Mouse (Mus musculus): ENCODE measurements around the gene Fam234b. TPM values are rescaled to one million over a fixed set of nuclear protein-coding genes. Genes with fewer than 3 reads are reported as not detected.

Fam234b gene
- polyA plus RNA-seq (2012; rRNA removed), result 21.0 and 29.0 TPM in 2 replicates

DNA sequence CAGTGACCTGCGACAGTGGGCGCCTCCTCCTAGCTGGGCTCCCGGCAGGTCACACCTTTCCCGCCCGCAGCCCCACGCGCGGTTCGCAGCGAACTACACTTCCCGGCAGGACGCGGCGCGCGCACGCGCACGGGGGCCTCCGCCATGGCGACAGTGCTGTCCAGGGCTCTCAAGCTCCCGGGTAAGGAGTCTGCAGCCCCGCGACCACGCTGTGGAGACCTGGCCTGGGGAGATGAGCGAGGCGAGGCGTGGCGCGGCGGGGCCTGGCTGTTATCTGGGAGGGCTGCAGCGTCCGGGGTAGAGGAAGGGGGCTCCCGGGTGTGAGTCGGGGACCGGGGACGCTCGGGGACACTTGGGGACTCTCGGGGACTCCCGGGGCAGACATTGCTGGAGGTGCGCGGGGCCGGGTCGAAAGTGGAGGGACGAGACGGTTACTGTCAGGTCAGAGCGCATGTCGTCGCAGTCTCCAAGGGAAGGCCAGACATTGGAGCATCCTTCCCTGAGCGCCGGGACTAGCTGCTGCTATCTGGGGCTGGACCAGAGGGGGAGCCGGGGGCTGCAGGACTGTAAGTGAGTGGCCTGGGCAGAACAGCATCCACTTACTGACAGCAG lies at the start of gene Fam234b, which contains the start of gene Hebp1:
Gene Fam234b (plus strand): TSS at position 57 of the 612 bp plus-strand sequence.
Gene Hebp1 (minus strand): TSS at position 102 of the 612 bp plus-strand sequence.
- 1% methylated on average over 52 of the region's 52 CpGs for WGBS
- no peak for DNase-seq (ENCODE audit: low read depth, low spot score)

DNA sequence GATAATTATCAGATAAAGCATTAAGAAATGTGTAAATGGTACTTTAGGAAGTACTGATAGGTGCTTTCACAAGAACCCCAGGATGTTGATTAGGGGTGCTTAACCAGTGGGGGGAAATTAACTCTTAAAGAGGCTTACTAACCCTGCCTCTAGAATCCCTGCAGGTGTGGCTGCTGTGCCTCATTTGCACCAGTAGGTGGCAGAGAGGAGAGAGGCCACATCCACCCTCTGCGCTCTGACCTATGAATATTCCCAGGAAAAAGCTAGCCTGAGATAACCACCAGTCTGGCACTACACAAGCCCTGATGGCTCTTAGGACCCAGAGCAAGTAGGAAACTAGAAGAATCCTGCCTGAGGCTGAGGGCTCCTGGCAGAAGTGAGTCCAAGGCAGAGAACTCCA lies 49.3 kb upstream of the Fam234b start:
- 38% methylated on average over 1 of the region's 1 CpGs for WGBS
- DNase-seq (ENCODE audit: low read depth, low spot score), result no peak

DNA sequence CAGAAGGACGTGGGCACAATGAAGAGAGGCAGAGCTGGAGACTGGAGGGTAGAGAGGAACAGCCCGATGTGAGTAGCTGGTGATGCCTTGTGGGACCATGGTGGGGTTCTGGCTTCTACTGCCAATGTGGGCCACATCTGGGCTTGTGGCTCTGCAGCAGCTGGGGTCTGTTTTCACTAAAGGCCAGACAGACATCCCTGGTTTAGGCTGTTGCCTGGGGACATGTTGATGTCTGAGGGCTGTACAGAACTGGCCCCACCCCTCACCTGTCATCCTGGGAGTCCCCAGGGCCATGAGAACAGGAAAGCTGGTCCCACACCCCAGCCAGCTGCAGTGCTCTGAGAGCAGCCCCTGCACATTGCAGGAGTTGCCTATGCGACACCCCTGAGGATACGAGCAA lies 48.6 kb upstream of the Fam234b start:
- DNase-seq (ENCODE audit: low read depth, low spot score), result no peak
- WGBS, result 82% methylated on average over 4 of the region's 4 CpGs

DNA sequence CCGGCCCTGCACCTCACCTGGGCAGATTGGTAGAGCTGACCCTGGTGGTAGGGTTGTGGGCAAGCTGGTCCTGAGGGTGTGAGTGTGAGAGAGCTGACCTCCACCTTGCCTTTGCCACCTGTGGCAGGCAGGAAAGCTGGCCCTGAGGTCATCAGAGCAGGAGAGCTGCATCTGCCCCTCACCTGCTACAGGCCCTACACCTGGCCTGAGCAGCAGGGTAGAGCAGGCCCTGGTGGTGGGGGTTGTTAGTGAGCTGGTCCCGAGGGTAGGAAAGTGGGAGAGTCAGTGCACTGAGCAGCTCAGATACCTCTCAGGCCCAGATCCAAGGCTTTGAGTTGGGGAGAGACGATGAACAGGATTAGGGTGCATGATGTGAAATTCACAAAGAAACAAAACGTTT lies 48.1 kb upstream of the Fam234b start:
- no peak for DNase-seq (ENCODE audit: low read depth, low spot score)
- WGBS, result 81% methylated on average over 4 of the region's 4 CpGs

DNA sequence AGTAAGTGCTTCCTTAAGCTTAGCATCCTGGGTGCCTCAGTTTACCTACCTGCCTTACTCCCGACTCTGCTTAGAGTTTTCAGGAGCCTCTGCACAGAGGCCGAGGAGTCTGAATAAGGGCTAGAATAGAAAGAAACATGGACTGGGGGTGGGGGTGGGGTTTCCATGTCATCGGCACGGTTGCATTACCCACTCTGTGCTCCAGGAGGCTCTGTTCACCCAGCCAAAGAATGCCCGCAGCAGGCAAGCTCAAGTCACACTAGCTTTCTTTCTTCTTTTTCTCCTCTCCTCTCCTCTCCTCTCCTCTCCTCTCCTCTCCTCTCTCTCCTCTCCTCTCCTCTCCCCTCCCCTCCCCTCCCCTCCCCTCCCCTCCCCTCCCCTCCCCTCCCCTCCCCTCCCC lies 47.5 kb upstream of the Fam234b start:
- 25% methylated on average over 5 of the region's 5 CpGs for WGBS
- no peak for DNase-seq (ENCODE audit: low read depth, low spot score)

DNA sequence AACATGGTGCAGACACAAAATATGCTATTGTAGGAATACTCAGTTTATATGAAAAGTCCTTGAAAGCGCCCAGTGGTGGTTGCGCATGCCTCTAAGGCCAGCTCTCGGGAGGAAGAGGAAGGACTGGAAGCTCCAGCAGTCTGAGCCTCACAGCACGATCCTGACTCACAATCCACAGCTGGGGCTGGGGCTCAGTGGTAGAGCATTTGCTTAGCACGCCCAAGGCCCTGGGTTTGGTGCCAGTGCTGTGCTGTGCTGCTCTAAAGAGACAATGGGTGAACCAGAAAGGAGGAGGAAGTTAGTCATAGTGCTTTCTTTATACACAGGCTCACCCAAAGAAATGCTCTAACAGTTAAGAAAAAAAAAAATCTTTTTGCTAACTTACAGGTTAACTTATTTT lies 44.1 kb upstream of the Fam234b start:
- DNase-seq (ENCODE audit: low read depth, low spot score), result no peak
- WGBS, result 81% methylated on average over 5 of the region's 5 CpGs

DNA sequence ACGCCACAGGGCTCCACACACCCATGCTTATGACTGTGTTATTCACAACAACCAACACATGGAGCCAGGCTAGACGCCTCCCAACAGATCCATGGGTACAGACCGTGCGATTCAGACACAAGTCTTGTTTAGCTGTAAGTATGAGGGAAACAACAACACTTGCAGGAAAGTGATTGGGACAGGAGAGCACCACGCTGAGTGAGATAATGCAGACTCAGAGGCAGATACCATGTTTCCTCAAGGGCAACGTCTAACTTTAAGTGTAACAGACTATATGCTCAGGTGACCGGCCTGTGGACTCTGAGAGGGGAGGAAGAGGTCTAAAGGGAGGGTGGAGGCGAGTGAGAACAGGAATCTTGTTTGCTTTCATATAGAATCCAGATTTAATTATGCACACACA lies 41.2 kb upstream of the Fam234b start:
- WGBS, result 71% methylated on average over 8 of the region's 8 CpGs
- no peak for DNase-seq (ENCODE audit: low read depth, low spot score)

DNA sequence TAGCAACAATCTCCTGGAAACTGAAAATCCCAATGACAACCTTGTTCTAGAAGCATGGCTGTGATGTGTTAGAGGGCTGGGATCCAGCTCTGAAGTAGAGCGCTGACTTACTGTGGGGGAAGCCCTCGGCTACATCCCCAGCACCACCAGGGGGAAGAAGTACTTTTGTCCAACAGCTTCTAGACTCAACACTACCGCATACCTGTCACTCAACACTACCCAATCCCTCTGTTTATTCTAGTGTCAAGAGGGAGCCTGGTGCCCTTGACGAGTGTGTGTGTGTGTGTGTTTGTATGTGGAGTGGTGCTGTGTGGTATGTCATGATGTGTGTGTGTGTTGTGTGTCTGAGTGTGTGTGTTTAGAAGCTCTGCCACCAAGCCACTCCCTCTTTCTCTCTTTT lies 40.3 kb upstream of the Fam234b start:
- no peak for DNase-seq (ENCODE audit: low read depth, low spot score)
- WGBS, result 61% methylated on average over 4 of the region's 4 CpGs

DNA sequence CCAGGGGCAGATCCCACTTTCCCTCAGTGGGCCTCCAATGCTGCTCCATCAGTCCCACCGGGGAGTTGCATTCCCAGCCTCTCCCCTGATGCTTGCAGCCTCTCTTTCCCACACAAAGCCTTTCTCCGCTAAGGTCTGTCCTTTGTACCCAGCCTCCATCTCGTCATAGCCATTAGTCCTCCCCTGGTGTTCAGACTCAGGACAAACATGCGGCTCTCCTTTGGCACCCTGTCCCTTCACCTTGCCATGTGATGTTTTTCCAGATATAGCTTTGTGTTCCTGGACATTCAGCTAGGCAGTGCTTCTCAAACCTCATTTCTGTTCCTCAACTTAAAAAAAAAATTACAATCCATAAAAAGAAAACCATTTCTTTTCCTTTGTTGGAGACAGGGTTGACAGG lies 39.3 kb upstream of the Fam234b start:
- DNase-seq (ENCODE audit: low read depth, low spot score), result no peak
- WGBS, result 73% methylated on average over 4 of the region's 4 CpGs

DNA sequence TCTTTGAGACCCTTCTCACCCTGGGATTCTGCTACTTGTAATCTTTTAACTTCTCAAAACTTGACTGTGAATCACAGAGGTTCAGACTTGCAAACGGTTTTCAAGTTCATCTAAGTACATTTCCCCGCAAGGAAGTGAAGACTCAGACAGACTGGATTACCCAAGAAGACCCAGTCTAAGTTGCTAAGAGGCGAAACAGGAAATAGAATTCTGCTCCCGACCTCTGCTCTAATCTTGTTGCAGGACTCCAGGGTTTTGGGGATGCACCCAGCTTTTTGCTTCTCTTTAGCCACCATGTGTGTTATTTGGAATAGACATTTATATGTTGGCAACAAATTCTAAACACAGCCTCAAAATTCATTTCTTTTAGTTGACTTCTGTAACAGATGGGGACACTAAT lies 36.4 kb upstream of the Fam234b start:
- no peak for DNase-seq (ENCODE audit: low read depth, low spot score)
- 54% methylated on average over 4 of the region's 4 CpGs for WGBS

DNA sequence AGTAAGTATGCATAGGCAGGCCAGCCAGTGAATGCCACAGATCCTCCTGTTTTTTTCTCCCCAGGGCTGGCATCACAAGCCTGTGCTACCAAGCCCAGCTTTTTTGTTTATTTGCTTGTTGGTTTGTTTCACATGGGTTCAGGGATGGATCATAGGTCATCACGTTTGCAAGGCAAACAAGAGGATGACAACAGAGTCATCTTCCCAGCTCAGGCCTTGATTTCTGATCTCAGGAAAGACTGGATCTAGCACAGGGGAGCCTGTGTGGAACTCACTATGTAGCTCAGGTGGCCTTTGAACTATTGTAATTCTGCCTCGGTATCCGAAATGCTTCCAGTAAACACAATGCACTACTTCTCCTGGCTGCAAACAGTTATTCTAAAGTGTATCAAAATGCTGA lies 35.5 kb upstream of the Fam234b start:
- 76% methylated on average over 3 of the region's 3 CpGs for WGBS
- no peak for DNase-seq (ENCODE audit: low read depth, low spot score)

DNA sequence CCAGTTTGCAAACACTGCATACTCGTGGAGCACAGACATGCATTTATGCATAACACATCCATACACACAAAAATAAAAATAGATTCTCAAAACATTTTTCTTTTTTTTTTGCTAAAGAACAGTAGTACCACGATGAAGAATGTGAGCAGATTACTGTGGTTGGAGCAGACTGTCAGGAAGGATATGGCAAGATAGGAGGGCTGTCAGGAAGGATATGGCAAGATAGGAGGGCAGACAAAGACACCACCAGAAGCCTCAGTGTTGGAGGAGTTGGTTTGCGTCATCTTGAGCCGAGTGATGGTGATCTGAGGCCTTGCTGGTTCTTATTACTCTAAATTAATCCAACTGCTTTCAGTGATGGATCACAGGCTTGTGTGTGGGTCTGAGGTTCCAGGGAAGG lies 34.9 kb upstream of the Fam234b start:
- DNase-seq (ENCODE audit: low read depth, low spot score), result no peak
- 69% methylated on average over 4 of the region's 4 CpGs for WGBS

DNA sequence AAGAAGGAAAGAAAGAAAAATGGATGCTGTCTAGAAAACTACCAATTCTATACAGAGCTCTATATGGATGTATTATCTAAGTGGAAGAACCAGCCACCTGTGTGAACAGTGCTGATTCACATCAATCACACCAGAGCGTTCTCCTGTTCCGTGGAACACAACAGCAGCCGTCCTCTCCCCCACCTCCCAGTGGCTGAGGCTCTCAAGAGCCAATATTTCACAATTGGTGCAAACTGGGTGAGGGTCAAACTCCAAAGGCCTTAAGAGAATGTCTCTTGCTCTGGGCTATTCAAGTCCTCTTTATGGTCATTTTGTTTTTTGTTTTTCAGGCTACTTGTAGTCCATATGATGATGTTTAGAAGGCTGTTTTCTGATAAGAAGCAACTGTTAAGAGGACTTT lies 32.6 kb upstream of the Fam234b start:
- no peak for DNase-seq (ENCODE audit: low read depth, low spot score)
- WGBS, result 83% methylated on average over 3 of the region's 3 CpGs

DNA sequence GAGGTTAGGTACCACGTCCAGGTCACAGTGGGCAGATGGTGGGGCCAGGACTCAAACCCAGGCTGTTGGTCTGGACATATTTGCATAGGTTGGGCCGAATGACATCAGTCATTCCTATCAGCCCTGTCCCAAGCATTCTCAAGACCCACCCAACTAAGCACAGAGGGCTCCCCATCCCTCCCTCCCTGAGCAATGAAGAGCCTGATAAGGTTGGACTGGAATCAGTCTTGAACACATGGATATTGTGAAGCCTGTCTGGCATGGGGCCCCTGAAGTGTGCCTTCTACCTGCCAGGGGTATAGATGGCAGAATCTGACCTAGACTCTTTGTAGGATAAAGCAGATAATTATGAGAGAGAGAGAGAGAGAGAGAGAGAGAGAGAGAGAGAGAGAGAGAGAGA lies 32.1 kb upstream of the Fam234b start:
- DNase-seq (ENCODE audit: low read depth, low spot score), result no peak
- WGBS, result 76% methylated on average over 2 of the region's 2 CpGs

DNA sequence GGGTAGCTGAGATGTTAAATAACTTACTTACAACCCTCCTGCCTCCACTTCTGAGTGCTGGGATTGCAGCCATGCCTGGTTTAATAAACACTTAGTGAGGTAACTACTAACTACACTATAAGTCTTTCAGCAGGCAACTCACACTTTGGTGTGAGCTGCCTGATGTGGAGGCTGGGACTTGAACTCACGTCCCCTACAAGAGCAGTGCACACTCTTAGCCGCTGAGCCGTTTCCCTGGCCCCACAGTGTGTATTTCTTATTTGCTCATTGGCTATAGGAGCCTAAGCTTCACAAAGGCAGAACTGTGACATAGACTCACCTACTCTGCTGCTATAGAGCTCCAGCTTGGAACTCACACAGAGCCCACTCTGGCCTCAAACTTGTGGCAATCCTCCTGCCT lies 31.5 kb upstream of the Fam234b start:
- no peak for DNase-seq (ENCODE audit: low read depth, low spot score)
- WGBS, result 83% methylated on average over 3 of the region's 3 CpGs

DNA sequence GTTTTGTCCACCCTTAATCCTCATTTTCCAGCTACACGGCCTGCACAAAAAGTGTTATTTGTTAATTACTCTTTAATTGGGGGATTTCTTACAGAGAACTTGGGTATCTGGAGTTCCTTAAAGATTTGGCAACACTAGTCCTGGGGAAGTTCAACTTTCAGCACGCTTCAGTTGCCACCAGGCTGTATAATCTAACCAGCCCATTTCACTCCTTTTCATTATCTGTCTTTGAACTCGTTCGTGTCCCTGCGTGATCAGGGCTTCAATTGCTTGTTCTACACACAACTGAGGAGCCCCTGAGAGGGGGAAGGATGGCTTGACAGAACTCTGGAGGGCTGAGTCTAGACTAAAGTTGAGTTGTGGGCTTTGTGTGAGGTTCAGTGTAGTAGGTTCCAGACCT lies 31.1 kb upstream of the Fam234b start:
- DNase-seq (ENCODE audit: low read depth, low spot score), result no peak
- 77% methylated on average over 5 of the region's 5 CpGs for WGBS

DNA sequence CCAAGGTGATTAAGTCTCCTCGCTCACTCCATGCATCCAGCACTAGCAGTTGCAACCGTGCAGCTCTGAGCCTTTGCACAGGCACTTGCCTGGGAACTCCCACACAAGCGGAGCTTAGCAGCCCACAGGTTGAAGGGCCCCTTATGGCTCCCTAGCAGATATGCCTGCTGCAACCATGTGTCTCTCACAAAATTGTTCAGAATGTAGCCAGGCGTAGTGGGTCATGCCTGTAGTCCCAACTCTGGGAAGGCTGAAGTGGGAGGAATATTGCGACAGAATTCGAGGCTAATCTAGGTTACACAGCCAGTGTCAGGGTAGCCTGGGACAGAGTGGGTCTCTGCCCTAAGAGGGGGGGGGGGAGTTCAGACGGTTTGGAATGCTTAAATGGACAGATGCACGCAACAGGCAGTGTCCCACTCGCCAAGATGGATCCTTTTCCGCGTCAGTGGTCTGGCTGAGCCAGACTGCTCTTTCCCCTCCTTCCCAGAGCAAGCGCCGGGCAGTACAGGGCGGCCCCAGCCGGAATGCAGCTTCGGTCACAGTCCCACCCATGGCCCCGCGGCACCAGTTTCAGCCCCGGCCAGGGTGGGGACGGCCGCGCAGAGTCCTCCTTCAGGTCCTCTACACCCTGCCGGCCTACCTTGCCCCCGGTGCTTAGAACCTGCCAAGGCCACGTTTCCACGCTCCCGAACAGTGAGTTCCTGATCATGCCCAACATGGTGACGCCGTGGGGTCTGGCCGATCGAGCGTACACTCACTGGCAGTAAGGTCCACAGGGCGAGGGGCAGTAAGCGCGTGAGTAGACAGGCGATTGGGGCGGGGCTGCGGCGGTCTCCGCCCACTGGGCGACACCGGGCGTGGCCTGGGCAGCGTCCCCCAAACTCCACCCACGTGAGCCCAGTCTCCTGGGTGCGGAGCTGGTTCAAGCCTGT lies 30.1 kb upstream of the Fam234b start:
- DNase-seq (ENCODE audit: low read depth, low spot score), result peak; percentile 8
- WGBS, result 7% methylated on average over 46 of the region's 46 CpGs

DNA sequence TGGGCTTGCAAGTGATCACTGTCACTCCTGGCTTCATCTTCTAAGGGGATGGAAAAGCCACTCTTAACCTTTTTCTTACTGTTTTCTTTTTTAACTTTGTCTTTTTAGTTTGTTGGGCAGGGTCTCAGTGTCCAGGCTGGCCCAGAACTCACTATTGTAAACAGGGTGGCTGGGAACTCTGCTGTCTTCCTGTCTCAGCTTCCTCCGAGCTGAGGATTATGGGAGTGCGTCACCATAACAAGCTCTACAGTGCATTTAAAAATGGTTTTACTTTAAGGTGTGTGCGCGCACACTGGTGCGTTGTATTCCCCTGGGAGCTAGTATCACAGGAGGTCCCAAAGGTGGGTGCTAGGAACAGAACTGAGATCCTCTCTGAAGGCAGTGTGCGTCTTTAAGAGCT lies 29.3 kb upstream of the Fam234b start:
- 82% methylated on average over 6 of the region's 6 CpGs for WGBS
- no peak for DNase-seq (ENCODE audit: low read depth, low spot score)

DNA sequence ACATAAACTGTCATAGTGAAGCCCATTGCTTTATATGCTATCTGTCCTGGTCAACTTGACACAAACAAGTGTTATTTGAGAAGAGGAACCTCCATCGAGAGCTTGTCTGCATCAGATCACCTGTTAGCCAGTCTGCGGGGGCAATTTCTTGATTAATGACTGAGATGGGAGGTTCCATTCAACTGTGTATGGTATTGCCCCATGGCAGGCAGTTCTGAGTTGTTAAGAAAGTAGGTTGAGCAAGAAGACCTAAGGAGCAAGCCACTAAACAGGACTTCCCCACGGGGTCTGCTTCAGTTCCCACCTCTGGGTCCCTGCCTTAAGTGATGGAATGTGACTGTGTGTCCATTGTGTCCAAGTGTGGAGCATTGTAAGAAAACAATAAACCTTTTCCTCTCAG lies 28.5 kb upstream of the Fam234b start:
- DNase-seq (ENCODE audit: low read depth, low spot score), result no peak
- WGBS, result 86% methylated on average over 3 of the region's 3 CpGs

DNA sequence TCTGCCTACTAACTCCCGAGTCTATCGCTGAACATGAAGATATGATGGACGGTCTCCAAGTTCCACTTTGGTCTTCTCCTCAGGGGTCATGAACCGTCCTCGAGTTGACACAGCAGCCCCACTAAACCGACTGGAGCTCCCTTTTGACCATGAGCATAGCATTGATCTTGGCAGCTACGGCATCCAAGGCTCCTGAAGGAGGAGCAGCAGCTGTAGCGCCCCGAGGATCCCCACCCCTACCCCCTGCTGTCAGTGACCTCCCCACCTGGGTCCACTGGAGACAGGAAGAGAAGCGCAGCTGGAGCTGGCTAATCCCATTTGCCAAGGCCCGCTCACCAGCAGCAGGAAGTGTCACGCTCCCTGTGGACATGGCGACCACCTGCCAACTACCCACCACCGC lies 26.0 kb upstream of the Fam234b start:
- DNase-seq (ENCODE audit: low read depth, low spot score), result no peak
- 82% methylated on average over 14 of the region's 14 CpGs for WGBS

DNA sequence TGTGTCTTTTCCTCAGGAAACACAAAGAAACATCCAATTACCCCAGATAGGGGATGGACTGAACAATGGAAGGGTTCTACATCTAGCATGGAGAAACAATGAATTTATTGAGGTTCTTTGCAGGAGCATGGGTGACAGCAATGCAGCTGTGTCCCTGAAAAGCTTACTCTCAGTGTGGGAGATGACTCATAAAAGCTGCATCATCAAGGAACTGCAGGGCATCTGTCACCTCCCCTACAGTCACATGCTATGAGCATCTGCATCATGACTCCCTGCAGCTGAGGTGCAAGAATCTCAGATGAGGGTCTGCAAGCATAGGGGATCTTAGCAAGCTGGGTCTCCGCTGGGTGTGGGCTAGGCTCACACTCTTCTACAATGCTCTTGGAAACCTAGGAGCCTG lies 22.8 kb upstream of the Fam234b start:
- DNase-seq (ENCODE audit: low read depth, low spot score), result no peak
- WGBS, result 97% methylated on average over 1 of the region's 1 CpGs
